Mouse (Mus musculus) intestine, postnatal 0 days (tissue): ENCODE results near the gene Gm20604. TPM values are rescaled to one million over a fixed set of nuclear protein-coding genes. Genes with fewer than 3 reads are reported as not detected.

Experiments
- ATAC-seq: fragments of 200-750 bp; cut with Nextera tagmentation; 2 replicates; pipeline ENCODE4 v1.8.0; 2017; ENCODE audit warnings: mild to moderate bottlenecking, moderate TSS enrichment, moderate library complexity
- H3K27ac ChIP-seq: fragments of 300-500 bp; sonication (generic); 2 replicates; pipeline ENCODE4 v1.5.1; 2014; ENCODE audit warnings: mild to moderate bottlenecking, low read depth, low read length, moderate library complexity
- H3K27me3 ChIP-seq: fragments of 300-500 bp; sonication (generic); replicated peaks from 2 replicates; pipeline ENCODE4 v1.6.1; 2014; ENCODE audit warnings: low read length, mixed read lengths; ENCODE audit not compliant: control insufficient read depth, insufficient read depth
- H3K36me3 ChIP-seq: fragments of 300-500 bp; sonication (generic); 2 replicates; pipeline ENCODE4 v1.6.1; 2014; ENCODE audit warnings: mild to moderate bottlenecking, moderate library complexity; ENCODE audit not compliant: control insufficient read depth, insufficient read depth
- H3K4me1 ChIP-seq: fragments of 300-500 bp; sonication (generic); replicated peaks from 2 replicates; pipeline ENCODE4 v1.6.1; 2014; ENCODE audit warnings: antibody characterized with exemption, low read length, mixed read lengths; ENCODE audit not compliant: control insufficient read depth, insufficient read depth
- H3K4me2 ChIP-seq: fragments of 300-500 bp; sonication (generic); replicated peaks from 2 replicates; pipeline ENCODE4 v1.6.1; 2014; ENCODE audit warnings: low read depth, mild to moderate bottlenecking, moderate library complexity
- H3K4me3 ChIP-seq: fragments of 300-500 bp; sonication (generic); 2 replicates; pipeline ENCODE4 v1.5.1; 2014; ENCODE audit warnings: low read depth, low read length
- H3K9ac ChIP-seq: fragments of 300-500 bp; sonication (generic); 2 replicates; pipeline ENCODE4 v1.6.1; 2014; ENCODE audit warnings: mild to moderate bottlenecking, low read depth, low read length
- H3K9me3 ChIP-seq: fragments of 300-500 bp; sonication (generic); 2 replicates; pipeline ENCODE4 v1.6.1; 2016; ENCODE audit warnings: mixed run types; ENCODE audit not compliant: control insufficient read depth
- CTCF ChIP-seq: sonication (generic); IDR thresholded peaks from 2 replicates; pipeline ENCODE4 v1.5.1; 2016; ENCODE audit warnings: low read depth, mild to moderate bottlenecking, control low read depth, antibody characterized with exemption, moderate library complexity
- WGBS: fragments of 180-500 bp; shearing (Covaris S2); extraction: QIAGEN DNeasy Blood & Tissue Kit; methylation state at CpG from one replicate; pipeline ENCODE4 v1.1.7; 2014; 5-methylcytosine and 5-hydroxymethylcytosine counted together
- polyA plus RNA-seq: library from polyadenylated mRNA; unstranded; fragments of >200 nt; fragmentation: Nextera tagmentation; extraction: Ambion mirVana; gene quantifications from 2 replicates; pipeline ENCODE4 v1.2.1, GENCODE M21; 2015

The Gm20604 gene
- polyA plus RNA-seq, 1 experiment from 2014 or later: 13.1 TPM

- Histone ChIP-seq H3K9me3 (no peaks in the 10 kb centered on the region), H3K9ac (no peak overlapping the region), H3K27ac (no peak overlapping the region), H3K4me3 (no peak overlapping the region), H3K4me2 (no peak overlapping the region), H3K36me3 (no peaks in the 10 kb centered on the region), H3K27me3 (no peaks in the 10 kb centered on the region), H3K4me1 (peaks cover 7% of the 10 kb centered on the region)
- ATAC-seq: no peak
- no peak for TF ChIP-seq CTCF
- WGBS: 63% methylated on average over 4 of the region's 4 CpGs
Measured at GRCm38 (mm10) chr12:102710851-102711375, 47.6 kb downstream of the Gm20604 start.

GRCm38 (mm10) chr12:102709896-102710295, 48.6 kb downstream of the Gm20604 start:
- Histone ChIP-seq H3K4me2 (no peak overlapping the region), H3K4me1 (peaks cover 11% of the 10 kb centered on the region), H3K4me3 (no peak overlapping the region), H3K27ac (no peak overlapping the region), H3K36me3 (no peaks in the 10 kb centered on the region), H3K9me3 (no peaks in the 10 kb centered on the region), H3K27me3 (no peaks in the 10 kb centered on the region), H3K9ac (no peak overlapping the region)
- no peak for TF ChIP-seq CTCF
- 79% methylated on average over 5 of the region's 5 CpGs for WGBS
- no peak for ATAC-seq

GRCm38 (mm10) chr12:102708220-102708619, 50.3 kb downstream of the Gm20604 start:
- Histone ChIP-seq H3K27ac (peak overlapping the region; percentile 86), H3K9me3 (no peaks in the 10 kb centered on the region), H3K27me3 (no peaks in the 10 kb centered on the region), H3K4me2 (peak overlapping the region; percentile 3), H3K9ac (no peak overlapping the region), H3K4me1 (peaks cover 11% of the 10 kb centered on the region), H3K36me3 (no peaks in the 10 kb centered on the region), H3K4me3 (no peak overlapping the region)
- 42% methylated on average over 11 of the region's 11 CpGs for WGBS
- ATAC-seq: peak; percentile 64
- peak; percentile 71 for TF ChIP-seq CTCF

- ATAC-seq: no peak
- Histone ChIP-seq H3K4me1 (peaks cover 14% of the 10 kb centered on the region), H3K27me3 (no peaks in the 10 kb centered on the region), H3K4me3 (no peak overlapping the region), H3K36me3 (no peaks in the 10 kb centered on the region), H3K27ac (peak overlapping the region; percentile 86), H3K9ac (no peak overlapping the region), H3K4me2 (no peak overlapping the region), H3K9me3 (no peaks in the 10 kb centered on the region)
- no peak for TF ChIP-seq CTCF
- 63% methylated on average over 10 of the region's 10 CpGs for WGBS
Measured at GRCm38 (mm10) chr12:102706833-102707463, 51.5 kb downstream of the Gm20604 start.

GRCm38 (mm10) chr12:102705906-102706640, 52.4 kb downstream of the Gm20604 start:
- TF ChIP-seq CTCF: no peak
- ATAC-seq: no peak
- H3K27me3 ChIP-seq: no peaks in the 10 kb centered on the region
- peaks cover 17% of the 10 kb centered on the region for H3K4me1 ChIP-seq
- H3K4me2 ChIP-seq: no peak overlapping the region; the same call in 1 of the 2 replicates
- H3K9me3 ChIP-seq: no peaks in the 10 kb centered on the region
- no peak overlapping the region for H3K9ac ChIP-seq
- WGBS: 75% methylated on average over 6 of the region's 6 CpGs
- peak overlapping the region; percentile 86; the same call in 1 of the 2 replicates for H3K27ac ChIP-seq
- H3K4me3 ChIP-seq: no peak overlapping the region
- no peaks in the 10 kb centered on the region for H3K36me3 ChIP-seq

GRCm38 (mm10) chr12:102705216-102705871, 53.1 kb downstream of the Gm20604 start:
- no peaks in the 10 kb centered on the region for H3K36me3 ChIP-seq
- H3K9ac ChIP-seq: peak overlapping the region; percentile 87
- peak; percentile 93 for TF ChIP-seq CTCF
- no peaks in the 10 kb centered on the region for H3K27me3 ChIP-seq
- H3K9me3 ChIP-seq: no peaks in the 10 kb centered on the region
- peak; percentile 73 for ATAC-seq
- H3K4me2 ChIP-seq: peak overlapping the region; percentile 93
- H3K27ac ChIP-seq: peak overlapping the region; percentile 97
- WGBS: 3% methylated on average over 45 of the region's 45 CpGs
- peak overlapping the region; percentile 82 for H3K4me3 ChIP-seq
- H3K4me1 ChIP-seq: peaks cover 17% of the 10 kb centered on the region
